Mouse (Mus musculus) ovary, adult 18-20 months (tissue): ENCODE data around the gene Wars2.

Experiments used
- DNase-seq: peaks from one replicate; pipeline ENCODE4 v3.0.0; 2022; ENCODE audit warnings: low spot score, mixed read lengths

The Wars2 gene

DNA sequence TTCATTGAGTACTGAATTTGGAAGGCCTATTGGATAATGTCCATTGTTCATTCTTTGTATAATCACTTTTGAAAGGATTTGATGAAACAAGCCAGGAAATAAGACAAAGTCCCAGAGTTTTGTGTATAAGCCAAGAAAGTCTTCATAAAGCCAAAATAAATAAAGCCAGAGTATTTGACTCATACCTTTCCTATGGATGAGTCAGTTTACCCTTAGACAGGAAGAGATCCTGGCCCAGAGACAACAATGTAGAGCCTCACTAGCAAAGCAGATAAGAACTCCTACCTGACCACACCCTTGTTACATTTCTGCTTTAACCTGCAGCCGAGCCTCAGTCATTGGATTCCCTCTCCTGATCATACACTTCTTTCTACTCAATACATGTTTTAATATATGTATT, 47.2 kb downstream of the Wars2 start:
- DNase-seq = no peak

DNA sequence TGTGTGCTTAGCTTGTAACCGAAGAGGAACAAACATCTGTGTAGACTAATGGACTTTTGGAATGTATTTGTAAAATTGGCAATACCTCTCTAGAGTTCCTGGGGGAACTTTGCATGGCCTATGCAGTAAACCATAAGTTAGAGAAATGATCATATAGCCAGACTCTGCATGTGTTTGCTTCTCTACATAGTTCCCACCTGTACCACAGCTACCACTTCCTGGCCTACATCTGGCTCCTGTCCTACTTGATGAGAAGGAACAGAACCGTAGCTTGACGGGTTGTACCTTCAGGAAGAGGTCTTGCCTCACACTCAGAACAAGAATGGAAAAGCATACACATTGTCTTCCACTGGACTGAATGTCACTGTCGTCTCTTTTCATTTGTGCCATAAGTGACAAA, 52.7 kb downstream of the Wars2 start:
- no peak for DNase-seq

DNA sequence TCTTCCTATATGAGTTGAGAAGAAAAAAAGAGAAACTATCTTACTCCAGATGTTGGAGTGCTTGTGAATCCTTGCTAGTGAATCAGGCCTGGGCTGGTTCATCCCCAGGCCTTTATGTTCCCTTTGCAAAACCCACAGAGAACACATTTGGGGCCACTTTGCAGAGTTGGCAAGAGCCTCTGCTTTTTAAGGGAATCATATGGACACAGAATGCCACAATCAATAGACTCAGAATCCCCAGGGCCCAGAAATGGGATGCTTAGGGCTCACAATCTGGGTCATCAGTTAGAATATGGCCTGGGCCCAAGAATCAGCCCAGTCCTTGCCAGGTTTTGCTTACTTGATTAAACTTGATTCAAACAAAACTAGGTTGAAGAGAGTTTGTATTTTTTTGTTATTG, 62.5 kb downstream of the Wars2 start:
- no peak for DNase-seq

DNA sequence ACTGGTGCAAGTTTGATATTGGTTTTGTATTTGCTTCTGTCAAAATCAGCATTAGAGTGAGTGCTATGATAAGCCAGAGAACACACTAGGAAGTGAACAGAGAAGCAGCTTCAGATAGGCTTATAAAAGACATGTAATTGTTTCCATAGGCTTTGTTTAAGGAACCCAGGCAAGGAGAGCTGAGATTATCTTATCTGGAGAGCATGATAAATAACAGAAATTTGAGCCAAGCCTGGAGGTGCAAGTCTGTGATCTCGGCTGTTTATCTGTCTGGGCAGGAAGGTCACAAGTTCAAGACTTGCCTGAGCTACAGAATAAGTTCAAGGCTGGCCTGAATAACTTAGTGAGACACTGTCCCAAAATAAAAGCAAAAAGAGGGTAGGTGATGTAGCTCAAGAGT, 67.5 kb downstream of the Wars2 start:
- no peak for DNase-seq

DNA sequence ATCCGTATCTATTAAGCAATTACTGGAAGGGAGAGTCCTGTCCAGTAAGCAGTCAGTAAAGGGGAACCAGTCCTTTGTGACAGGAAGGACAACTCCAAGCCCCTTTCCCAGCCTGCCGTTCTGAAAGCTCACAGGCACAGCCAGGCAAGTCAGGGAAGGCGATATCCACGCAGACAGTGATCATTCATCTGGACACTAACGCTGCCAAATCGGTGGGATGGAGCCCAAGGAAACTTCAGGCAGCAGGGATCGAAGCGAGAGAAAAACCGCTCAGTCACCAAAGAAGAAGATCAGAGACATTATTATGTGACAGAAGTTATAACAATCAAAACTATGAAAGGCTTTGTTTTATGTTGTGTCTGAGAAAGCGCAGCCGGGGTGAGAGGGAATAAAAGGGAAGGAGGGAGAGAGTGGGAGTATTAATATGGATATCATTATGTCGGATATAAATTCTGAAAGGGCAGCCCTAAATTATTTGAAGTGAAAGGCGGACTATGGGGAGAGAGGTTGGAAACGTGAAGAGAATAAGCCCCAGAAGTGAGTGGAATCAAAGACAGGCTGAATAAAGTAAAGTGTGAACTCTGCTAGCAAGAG, 70.3 kb downstream of the Wars2 start:
- DNase-seq = no peak

DNA sequence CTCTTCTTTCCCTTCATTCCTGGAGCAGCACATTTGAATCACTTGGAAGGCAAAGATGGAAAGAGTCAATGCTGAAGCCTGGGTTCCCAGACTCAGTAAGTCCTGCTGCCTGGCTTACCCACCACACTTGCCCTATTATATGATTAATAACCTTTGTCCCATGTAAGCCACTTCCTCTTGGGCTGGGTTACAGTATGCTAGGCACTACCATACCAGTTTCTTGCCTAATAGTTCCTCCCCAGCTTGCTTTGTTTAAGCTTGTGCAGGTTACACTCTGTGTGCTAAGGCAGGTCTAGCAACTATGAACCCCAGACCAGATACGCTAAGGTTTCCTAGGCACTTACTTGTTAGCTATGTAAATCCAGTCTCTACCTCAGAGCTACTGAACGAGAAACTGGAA, 86.9 kb downstream of the Wars2 start:
- DNase-seq = no peak

DNA sequence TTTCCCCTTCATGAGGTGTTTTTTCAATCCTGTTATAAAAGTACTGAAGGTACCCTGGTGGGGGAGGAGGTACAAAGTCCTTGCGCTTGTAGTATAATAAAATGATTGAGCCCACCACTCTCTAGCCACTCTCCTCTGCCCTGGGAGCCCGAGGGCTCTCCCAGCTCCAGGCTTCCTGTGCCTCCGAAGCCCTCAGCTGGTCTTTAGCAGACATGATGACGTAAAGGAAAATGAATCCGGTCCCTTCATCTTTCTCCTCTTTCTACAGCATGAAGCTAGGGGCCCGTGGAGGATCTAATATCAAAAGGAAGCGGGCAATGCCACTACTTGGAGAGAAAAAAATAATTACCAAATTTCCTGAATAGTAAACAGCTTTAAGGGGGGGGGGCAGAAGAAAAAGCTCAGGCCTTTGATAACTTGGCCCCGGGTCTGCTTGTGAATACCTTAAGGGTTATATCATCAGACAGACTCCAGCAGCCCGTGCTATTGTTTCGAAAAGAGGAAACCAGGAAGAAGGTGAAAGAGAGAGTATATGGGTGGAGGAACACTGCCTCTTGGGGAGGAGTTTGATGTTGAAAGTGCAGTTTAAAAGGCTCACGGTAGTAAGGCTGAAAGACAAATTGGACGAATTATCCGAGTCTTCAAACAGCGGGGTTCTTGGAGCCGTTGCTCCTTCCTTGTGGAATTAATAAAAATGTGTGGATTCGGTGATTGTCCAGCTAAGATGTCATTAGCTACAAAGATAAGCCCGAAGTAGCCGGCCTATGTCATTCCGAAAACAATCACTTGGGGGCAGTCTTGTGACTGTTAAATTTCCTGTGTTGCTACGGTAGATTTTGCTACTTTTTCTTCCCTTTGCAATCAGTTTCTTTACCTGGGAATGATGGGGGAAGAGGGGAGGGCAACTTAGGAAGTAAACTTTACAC, 92.8 kb downstream of the Wars2 start:
- DNase-seq = no peak

DNA sequence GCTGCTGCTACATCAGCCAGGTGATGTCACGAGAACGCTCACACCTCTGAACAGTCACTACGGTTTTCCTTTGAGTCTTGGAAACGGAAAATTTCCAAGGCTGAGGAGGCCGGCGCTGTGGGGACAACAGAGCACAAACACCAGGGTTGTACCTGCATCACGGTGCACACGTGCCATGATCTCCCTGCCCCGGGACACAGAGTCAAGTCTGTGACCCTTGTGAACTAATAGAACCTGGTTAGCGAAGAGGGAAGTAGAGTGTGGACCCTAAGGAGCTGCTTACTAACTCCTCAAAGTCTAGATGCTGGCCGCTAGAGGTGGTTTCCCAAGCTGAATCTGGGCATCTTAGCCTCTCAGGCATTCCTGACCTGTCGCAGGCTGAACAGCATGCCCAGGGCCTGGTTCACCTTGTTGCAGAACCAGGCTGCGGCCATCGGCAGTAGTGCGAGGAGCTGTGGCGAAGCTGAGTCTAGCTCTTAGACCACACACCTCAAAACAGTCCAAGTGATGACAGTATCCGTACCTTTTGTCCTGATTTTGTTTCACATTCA, 93.5 kb downstream of the Wars2 start:
- no peak for DNase-seq

DNA sequence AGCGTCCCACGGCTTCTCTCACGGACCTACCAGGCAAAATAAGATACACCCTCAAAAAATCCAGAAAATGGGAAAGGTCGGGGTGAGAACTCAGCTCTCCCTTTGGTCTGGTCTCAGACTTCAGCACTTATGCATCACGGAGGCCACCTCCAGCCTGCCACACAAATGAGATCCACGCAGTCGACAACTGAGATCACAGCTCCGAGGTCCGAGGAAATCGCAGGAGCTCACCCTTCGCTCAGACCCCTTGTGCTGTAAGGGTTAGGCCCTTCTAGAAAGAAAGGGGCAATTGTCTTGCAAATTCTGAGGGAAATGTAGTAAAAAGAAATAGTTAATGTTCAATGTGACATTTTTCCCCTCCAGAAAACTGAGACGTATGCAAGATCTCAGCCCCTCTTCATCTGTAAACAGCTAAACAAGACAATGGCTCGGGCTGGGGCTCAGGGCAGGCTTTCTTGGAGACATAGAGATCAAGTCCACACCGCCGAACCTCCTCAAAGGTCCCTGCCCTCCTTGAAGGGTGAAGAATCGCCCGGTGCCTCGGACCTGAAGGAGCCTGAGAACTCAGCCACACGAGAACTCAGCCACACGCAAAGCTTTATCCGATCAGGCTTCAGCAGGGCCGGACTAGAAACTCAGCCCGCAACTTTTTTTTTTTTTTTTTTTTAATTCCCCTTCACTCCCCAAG, 94.4 kb downstream of the Wars2 start:
- no peak for DNase-seq

DNA sequence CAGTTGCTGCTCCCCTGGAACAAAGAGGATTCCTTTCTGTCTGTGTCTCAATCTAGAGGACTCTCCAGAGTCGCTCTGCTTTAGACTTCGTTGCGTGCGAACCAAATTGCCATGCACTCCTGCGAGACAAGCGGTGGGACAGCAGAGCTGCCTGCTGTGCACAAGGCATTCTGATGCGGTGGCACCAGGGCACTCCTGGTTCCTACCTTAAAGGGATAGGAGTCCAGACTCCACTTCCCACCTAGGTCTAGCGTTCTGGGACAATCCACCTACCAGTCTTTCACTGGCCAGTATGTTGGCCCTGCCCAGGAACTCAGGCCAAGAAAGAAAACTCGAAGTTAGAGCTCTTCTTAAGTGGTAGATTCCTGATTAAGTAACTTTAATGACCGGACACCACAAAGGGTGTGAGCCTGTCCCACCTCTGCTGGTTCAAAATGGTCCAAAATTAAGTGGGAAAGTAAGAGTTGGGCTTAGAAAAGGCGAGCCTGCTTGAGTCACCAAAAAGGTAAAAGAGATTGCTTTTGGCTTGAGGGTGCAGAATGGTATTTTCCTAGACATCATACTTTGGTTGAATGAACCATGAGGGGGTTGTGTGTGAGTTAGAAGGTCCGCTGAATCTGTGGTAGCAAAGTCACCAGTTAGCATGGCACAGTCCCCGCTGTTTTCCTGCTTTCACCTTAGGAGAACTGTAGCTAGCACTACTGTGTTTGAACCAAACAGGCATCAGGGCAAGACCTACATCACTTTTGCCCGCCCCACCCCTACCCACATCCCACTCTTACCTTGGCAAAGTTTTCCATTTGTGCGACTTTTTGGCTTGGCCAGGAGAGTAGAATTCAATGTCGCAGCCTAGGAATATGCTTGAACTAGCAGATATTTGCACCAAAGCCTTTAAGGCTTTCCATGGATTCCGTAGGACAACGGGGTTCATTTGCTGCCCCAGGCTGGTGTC, 95.2 kb downstream of the Wars2 start:
- no peak for DNase-seq

DNA sequence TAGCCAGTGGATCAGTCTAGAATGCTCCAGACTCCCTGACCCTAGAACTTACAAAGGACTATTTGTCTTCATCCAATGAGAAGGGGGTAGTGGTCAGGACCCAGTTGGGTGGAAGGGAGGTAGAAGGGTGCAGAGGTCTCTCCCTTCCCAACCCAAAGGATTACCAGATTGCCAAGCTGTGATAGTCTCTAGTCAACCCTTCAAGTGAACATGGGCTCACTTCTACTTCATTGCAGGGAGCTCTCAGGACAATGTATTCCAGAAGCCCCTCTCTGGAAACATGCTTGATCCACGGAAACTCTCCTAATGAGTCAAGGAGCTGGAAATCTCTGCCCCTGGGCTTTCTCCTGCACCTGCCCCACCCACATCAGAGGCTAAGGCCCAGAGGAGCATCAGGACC, 97.8 kb downstream of the Wars2 start:
- DNase-seq = no peak

DNA sequence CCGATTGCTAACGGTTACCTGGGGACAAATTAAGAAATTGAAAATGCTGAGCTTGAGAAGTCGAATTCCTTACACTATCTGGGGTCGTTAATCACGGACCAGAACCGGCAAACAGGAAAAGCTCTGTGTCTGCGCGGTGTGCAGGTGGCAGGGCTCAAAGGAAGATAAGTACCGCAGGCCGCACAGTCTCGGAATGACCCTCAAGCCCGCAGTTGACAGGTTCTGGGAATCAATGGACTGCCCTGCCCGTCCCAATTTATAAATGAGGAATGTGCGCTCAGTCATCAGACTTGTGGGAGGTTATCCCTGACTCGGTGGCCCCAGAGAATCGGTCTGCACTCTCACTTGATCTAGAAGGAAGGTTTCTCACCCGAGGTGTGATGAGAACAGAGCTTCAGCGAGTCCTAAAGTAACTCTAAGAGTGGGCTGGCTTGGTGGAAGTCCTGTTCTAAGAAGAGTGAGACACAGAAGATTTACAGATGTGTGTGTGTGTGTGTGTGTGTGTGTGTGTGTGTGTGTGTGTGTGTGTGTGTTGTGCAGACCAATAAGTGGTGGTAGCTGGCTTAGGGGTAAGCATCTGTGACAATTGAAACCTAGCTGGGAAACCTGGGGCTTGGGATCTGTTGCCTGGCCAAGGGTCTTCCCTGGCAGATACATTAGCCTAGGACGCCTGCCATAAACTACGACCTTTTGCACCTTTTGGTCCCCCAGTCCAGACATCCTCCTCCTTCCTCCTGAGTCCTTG, 98.6 kb downstream of the Wars2 start:
- DNase-seq = no peak

DNA sequence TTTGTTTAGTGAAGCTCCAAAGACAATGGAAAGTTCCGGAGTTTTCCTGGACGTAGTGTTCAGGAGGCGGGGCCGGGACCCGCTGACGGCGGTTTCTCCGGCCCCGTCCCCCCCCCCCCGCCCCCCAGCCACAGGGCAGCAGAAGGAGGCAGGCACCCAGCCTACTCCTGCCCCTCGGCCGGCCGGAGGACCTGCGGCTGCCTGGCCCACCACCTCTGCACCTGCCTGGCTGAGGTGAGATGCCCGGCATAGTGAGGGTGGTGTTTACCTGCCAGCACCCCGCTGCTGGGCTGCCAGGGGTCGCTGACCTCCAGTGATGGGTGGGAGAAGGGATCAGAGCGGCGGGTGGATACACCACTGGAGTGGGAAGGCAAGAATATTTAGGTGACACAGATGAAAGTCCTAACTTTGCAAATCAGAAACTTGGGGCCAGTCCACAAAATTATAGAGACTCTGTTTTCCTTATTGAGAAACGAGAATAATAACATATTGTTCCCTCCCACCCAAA, 99.4 kb downstream of the Wars2 start, which contains the start of gene Tbx15:
Gene Tbx15 (plus strand): TSS at position 169 of the 508 bp plus-strand sequence.
- DNase-seq = no peak

DNA sequence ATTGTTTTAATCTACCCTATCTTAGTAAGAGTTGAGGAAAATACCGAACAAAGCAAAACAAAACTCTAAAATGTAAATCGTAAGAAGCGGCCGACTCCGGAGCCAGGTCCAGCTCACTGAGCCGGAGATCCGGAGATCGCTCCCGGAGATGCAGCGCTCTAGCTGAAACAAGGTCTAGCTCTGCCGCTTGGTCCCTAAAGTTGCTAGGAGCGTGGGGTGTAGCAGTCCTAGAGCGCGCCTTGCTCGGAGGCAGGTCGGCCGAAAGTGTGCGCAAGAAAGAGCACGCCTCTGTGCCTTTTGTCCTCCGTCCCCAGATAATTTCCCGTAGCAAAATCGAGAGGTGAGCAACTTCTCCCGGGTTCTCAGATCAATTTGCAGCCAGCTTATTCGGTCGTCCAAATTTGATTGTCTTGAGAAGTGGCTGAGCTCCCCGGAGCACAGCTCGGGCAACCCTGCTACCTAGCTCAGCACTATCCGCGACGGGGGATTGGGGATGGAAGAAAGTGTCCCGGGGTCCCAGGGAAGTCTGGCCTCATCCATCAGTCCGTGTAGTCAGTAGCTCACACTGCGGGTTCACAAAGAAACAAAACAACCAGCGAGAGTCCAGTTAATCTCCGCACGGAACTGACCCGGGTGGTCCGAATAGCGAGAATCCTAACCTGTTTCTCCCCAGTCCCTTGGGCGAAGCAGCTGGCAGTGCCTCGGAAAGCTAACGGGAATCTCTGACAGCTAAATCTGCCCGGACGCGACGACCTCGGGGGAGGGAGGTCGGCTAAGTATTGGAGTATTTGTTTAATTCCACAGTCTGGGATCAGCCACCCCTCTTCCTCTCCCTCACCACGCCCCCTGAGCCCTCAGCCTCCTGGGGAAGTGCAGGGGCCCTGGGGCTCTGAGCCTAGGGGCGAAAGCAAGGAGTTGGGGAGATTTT, 100.2 kb downstream of the Wars2 start:
- DNase-seq = no peak

DNA sequence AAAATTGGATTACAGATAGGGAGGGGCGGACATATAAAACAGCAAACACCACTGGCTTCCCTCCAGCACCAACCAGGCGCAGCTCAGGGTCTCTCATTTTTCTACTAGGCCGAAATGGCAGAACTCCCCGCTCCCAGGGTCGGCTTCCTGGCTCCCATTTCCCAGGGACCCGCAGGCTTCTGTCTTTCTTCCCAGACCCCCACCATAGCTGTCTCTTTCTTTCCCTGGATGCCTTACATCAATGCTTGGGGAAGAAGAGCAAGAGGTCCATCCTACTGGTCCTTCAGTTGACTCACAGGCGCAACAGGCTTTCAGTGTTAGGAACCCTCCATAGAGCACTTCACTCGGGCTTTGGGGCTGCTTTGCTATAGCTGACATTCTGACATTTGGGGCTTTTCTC, 101.6 kb downstream of the Wars2 start:
- DNase-seq = no peak

DNA sequence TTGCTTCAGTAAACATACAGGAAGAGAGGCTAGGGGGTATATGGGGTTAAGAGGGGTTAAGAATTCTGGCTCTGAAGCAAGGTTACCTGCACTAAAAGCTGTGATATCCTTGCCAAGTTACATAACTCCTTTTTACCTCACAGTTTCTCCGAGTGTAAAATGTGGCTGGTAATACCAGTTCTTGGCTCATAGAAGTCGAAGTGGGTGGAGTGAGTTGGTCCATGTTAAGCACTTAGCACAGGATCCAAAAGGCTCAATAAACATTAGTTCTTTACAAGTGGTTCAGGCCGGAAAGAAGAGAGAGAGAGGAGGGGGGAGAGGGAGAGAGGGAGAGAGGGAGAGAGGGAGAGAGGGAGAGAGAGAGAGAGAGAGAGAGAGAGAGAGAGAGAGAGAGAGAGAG, 104.5 kb downstream of the Wars2 start:
- no peak for DNase-seq

DNA sequence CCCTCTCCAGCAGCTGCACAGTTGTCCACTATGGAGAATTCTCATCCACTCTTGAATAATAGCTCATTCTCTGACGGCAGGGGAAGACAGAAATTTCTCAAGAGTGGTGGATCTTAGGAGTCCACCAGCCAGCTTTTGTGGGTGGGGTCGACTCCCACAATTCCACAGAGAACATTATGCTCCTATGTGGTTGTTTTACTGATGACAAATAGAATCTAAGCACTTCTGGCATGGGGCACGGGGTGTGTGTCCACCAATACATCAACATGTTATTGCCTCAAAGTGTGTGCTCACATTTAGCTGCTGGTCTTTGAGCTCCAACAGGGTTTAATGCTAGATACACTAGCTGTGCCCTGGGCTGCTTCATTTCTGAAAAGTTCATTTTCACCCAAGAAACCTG, 105.8 kb downstream of the Wars2 start:
- DNase-seq = no peak

DNA sequence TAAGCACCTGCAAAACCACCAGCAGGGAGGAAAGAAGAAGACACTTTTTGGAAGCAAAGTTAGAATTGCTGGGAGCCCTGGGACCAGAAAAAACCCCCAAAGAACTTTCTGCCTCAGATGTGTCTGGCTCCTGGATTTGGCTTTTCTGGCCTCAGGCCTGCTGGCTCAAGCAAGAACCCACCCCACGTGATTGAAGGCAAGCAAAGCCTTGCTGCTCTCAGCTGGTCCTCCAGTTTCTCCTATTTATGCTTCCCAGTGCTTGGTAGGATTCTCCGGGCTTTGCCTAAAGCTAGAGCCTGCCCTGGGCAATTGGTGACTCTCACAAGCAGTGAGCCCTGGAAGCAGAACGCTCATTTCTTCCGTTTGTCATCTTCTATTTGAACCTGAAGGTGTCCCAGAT, 106.7 kb downstream of the Wars2 start:
- no peak for DNase-seq

DNA sequence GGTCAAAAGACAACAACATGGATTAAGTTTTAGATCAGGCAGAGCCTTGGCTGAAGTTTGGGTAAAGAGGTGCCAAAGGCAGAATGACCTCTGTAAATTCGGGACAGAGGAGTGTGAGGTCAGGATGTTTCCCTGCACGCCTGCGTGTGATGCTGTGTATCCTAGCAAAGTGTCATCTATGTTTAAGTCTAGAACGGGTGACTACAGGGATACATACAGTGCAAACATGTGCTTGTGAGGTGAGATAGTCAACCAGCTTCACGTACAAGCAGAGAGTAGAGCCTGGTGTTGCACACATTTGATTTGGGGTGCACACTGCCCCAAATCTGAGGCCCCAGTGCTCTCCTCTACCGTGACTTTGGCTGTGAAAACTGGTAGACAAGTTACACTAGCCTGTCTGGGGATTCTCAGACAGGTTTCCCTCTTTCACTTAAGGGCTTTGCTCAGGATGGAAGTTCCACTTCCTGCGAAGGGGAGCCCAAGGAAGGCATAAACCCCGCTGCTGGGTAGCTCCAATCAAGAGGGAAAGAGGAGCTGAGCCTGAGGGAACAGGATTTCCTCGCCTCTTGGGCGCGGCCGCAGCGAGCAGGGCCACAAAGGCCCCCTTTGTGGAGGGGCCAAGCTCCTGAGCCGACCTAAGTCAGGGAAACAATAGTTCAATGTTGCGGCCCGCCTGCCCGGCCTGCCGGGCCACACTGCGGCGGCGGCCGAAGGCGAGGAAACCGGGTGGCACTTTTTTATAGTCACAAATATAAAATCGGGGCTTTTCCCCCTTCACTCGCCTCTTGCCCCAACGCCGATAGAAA, 107.3 kb downstream of the Wars2 start:
- DNase-seq = no peak
